Mouse (Mus musculus) layer of hippocampus, postnatal 36 days (tissue): ENCODE data around the gene Scarb2. TPM values are rescaled to one million over a fixed set of nuclear protein-coding genes. Genes with fewer than 3 reads are reported as not detected.
A peak's percentile ranks its signal among the peaks of the same experiment; 100 is the strongest.
"Not testable (repeated sequence)": the region's sequence is repeated elsewhere in the genome, so short reads cannot be mapped to it uniquely, and the experiment has no call there.

Experiments used
- DNase-seq, 2 experiments: peaks; one replicate each; pipeline ENCODE4 v3.0.0; 2022
- total RNA-seq, 2 experiments: library from RNA; stranded (reverse); gene quantifications; 2 replicates each; pipeline ENCODE4 v1.2.3; 2021

The Scarb2 gene
- 10 to 100 TPM; 88.8 to 90.7 TPM for total RNA-seq

DNA sequence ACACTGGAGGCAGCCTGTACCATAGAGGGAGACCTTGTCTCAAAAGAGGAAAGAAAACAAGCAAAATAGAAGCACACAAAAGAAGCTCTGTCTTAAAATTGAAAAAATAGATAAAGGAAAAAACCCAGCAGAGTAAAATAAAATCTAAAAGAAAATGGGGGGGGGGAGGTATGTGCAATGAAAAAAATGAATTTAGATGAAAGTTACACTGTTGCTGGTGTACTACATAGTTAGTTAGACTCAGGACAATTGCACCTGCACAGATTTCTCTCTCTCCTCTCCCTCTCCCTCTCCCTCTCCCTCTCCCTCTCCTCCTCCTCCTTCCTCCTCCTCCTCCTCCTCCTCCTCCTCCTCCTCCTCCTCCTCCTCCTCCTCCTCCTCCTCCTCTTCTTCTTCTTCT, at the start of gene Scarb2:
Gene Scarb2 (minus strand): TSS at position 101 of the 400 bp plus-strand sequence.
- DNase-seq, result no peak

DNA sequence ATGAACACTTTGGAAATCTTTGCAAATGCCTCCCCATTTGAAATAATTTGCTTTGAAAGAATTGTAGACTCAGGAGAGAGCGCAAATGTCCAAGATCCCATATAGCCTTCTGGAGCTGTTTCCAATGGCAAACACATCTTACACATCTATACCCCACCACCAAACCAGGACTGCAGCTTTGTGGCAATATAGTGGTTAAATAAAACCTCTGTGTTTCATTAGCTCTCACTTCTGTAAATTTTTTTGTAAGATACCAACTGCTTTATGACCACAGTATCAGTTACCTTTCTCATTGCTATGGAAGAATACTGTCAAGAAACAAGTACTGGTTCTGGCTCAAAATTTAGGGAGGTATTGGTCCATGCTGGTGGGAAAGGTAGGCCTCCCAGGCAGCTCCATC, 49.3 kb upstream of the Scarb2 start:
- no peak for DNase-seq

DNA sequence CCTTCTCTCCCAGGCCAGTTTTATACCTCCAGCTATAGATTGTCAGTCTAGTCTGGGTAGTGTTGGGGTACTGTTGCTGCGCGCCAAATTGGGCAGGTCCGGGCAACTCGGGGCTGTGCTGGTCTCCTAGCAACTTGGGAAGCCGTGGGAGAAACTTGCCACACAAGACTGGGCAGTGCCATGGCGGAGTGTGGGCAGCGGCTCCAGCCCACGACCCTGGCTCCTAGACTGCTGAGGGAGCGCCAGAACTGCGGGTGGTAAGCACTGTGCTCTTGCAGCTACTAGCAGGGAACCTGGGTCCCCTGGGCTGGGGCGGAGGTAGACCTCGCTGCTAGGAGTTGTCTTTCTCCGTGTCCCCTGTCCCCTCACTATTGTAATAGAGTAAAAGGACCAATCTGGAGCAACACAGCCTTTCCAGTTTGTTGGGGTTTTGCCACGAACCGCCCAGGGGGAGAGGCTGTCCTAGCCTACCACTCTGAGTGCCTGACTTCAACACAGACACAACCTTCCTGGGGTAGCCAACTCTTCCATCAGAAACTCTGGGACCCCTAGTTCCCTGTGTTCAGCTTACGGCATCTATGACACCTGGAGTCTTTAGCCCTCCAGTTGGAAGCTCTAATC, 48.4 kb upstream of the Scarb2 start, which contains the start of gene Fam47e:
Gene Fam47e (plus strand): TSS at position 179 of the 621 bp plus-strand sequence.
- peak; percentile 18 to 24 for DNase-seq

DNA sequence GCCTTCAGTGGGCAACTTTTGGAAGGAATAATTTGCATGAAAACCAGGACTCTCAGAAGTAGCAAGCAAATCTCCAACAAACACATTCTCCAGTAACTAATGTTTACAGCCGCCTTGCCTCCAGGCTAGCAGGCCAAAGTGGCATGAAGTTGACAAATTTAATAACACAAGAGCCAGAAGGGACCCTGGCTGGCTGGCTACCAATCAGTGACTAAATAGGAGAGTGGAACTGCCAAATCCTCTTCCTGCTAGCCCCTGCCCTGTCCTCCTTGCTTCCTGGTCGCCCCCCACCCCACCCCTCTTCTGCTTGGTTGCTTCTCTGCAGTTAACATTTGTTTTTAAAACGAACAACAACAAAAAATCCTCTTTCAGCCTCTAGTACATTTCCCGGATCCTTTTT, 47.8 kb upstream of the Scarb2 start:
- no peak for DNase-seq

DNA sequence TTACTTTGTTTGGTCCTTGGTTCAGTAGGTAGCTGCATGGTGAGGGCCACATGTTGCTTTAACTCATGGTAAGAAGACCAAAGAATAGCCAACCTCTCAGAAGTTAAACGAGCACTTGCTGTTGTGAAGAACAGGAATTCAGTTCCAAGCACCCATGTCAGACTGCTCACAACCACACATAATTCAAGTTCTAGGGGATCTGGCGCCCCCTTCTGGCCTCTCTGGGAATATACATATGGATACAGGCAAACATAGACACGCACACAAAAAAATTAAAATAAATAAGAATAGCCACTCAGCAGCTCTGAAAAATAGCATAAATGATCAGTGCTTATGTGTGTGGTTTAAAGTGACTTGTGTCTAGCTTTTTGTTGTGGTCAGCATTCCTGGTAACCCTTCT, 47.3 kb upstream of the Scarb2 start:
- DNase-seq, result no peak

DNA sequence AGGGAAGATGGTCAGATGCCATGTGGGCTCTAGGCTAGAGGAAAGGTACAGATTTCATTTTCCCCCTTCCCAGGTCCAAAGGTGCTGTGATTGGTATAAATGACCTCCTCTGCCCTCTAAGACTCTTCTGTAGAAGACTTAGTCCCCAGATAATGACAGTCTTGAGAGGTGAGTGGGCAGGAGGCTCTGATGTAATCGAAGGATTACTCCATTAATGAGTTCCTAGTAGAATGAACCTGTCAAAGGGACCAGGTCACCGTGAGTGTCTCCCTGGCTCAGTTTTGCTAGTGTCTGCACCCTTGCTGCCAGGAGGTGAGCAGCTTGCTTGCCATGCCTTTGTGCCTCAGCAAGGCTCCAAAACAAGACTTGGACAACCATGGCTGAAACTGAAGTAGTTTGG, 46.0 kb upstream of the Scarb2 start:
- DNase-seq, result no peak

DNA sequence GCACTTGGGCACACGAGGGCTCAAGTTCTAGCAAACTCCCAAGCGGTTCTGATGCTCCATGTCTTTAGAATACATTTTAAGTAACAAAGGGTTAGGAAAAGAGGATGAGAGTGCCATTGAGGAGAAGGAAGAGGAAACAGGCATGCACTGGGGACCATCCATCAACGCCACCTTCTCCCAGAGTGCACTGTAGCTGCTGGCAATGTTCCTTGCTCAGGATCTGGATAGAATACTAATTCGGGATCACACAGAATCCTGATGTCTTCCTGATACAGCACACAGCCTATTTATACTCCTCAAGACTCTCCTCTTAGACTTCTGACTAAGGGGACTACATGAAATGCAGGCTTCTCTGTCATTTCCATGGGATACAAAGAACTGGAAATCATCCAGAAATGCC, 33.1 kb upstream of the Scarb2 start:
- no peak for DNase-seq

DNA sequence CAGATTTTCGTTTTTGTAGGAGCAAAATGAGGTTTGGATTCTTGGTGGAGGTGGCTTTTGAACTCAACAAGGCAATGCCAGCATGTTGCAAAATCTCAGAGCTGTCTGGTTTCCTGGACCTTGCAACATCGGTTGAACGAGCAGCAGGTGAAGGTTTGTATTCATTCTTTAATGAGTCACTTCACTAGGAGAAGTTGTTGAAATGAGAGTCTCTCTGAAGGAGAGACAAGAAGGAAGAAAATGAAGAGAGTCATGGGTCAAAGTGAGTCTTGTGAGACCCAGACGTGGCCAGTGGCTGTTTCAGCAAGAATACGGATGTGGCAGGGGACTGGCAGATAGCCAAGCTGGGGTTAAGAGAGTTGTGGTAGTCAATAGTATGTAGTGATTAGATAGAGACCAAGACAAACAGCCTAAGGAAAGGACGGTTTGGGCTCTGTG, 18.2 kb upstream of the Scarb2 start:
- no peak for DNase-seq

DNA sequence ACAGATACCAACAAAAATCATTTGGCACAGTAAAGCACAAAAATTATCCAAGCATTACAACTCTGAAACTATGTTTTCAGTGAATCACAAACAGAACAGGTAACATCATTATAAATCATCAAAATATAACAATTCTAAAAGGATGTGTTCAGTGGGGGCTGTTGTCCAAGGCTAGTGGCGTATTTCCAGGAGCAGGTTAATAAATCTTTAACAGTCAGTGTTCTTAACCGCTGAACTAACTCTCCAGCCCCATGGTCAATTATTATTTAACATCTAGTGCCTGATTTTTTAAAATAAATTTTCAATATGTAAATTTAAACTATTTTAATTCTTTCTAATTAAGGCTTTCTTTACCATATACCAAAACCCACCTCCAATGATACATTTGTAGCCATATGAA, 14.5 kb upstream of the Scarb2 start:
- not testable (repeated sequence) for DNase-seq

DNA sequence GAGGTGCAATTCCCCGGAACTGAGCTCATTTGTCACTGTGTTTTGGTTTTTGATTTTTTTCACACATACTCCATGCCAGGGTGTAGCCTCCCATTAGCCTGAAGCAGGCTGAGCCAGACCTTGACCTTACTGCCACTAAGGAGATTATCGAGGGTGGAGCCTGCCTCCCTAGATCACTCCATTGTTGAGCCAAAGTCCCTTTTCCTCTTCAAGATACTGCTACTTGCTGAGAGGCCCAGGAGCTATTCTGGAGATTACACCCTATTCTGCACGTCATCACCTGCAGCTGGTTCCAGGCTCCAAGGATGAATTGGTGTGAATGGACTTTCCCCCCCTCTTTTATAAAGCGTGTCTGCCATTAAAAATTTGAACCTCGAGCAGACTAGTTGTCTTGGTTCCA, 5.4 kb upstream of the Scarb2 start:
- no peak for DNase-seq

DNA sequence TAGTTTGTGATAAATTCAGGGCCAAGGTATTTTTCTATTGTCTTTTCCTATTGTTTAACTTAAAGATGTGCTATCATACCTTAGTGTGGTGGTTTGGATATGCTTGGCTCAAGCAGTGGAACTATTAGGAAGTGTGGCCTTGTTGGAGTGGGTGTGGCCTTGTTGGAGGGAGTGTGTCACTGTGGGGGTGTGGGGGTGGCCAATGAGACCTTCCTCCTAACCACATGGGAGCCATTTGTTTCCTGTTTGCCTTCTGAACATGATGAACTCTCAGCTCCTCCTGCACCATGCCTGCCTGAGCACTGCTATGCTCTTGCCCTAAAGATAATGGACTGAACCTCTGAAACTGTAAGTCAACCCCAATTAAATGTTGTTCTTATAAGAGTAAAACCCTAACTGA, 4.6 kb upstream of the Scarb2 start:
- DNase-seq, result no peak

DNA sequence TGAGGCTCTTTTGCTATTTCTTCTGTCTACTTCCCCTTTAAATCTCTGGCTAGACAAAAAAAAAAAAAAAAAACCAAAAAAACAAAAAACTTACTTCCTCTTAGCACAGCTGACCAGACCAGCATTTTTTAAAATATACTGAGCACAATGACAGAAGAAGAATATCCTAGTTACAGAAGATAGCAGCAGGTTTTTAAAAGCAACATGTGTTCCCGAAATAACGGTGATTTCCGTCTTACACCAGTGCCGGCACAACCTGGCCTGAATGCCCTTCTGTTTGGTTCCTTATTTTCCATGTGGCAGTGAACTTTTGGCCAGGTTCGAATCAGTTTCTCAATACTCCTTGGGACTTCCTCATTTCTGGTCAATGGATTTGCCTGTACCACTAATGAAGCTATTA, 2.2 kb upstream of the Scarb2 start:
- no peak for DNase-seq

DNA sequence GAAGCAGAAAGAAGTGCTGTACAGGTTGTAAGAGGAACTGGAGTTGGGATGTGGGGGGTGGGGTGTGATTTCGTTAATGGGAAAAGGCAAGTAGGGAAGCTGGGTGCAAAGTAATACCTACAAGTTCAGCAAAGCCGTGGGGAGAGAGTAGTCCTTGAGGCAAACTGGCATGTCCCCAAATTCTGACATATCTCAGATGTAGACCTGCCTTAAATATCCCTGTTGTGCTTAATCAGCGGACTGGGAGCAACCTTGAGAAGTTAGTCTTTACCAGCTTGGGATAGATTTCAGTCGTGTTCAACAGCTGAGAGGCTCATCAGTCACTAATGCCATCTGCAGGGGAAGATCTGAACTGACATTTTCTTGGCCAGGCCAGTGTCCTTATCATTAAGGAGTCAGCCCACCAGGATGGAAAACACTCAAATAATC, 318 bp downstream of the Scarb2 start:
- DNase-seq, result no peak

DNA sequence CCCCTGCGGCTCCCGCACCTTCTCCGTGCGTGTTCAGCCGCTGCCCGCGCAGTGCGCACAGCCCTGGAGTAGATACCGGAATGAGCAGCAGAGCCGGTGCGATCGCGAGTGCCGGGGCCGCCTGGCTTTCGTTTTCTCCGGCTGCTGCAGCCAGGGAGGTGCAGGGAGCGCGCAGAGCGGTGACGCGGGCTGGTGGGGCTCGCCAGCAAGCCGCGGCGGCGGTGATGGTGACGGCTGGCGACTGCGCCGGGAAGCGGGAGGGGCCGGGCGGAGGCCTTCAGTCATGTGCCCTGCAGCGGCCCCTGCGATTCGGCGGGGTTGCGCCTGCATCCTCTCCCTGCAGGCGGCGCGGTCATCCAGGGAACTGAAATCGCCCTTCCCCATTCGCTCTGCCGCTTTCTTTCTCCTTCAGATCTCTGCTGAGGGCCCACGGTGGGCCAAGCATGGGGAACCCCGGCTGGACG, 1.2 kb downstream of the Scarb2 start:
- peak; percentile 96 to 97 for DNase-seq

DNA sequence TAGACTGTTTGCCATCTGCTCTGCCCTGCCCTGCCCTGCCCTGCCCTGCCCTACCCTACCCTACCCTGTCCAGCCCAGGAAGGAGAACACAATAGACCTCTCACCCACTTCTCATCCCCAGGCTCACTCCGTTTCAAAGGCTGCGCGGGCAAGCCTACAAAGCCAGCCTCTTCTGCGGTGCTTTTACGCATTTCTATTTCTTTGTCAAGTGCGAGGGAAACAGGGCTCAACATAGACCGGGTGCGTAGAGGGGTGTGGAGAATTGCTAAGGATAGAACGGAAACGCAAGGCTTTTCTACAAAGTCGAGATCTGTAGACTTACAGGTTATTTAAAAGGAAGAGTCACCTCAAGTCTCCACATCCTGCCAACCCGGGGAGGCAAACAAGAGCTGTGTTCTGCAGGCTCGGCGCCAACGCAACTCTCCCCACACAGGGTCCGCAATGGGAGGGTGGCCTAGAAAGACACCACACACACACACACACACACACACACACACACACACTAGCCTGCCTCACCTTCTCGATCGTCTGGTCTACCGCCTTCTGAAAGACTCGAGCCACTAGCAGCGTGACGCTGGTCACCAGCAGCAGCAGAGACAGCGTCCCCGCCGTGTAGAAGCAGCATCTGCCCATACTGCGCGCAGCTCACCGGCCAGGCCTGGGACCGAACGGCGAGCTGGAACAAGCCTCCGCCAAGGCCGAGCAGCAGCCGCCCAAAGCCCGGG, 1.8 kb downstream of the Scarb2 start:
- DNase-seq, result peak; percentile 30 to 39

DNA sequence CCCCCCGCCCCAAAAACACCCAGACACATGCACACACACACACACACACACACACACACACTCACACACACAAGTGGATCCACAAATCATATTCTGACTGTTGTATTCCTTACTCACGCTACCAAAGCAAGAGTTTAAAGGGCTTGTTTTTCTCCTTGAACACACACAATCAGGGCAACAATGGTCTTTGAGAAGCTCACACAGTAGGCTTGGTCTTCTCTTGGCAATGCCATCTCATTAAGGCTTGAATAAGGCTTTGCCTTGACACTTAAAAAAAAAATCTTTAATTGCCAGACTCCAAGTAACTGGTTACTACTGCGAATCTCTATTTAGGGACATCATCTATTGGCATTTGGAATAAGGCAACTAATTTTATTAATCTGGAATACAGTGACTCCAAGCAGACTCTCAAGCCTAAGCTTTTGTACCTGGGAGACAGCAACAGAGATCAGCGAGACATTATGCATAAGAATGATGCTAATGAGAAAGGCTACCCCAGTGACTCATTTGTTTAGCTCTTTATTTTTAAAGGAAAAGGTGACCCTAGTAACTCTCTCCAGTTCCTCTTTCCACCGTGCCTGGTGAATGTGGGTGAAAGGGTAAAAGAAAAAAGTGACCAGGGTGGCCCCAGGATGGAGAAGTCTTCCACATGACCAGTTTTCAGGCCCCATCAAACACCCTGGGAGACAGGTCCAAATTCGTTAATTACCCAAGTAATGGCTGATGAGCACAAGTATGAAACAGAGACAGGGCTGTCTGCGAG, 2.6 kb downstream of the Scarb2 start:
- DNase-seq, result no peak

DNA sequence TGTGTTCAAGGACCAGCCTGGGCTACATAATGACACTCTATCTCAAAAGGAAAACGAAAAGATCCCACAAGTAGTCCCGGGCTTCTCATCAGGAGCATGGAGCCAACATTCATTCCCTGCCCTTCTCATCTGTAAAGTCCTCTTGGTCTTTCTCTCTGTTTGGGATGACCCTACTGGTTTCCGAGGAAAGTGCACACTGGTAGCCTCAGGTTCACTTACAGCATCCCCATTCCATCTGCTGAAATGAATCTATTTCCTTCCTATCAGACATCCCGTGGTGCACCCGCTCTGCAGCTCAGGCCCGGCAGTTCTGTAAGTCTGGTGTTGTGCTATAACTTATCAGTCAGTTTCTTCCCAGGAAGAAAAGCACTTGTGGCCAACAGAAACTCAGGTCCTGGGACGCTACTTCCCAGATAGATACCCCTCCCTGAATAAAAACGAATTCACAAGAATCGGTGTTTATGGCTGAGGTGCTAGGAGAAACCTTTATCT, 3.2 kb downstream of the Scarb2 start:
- DNase-seq, result no peak

DNA sequence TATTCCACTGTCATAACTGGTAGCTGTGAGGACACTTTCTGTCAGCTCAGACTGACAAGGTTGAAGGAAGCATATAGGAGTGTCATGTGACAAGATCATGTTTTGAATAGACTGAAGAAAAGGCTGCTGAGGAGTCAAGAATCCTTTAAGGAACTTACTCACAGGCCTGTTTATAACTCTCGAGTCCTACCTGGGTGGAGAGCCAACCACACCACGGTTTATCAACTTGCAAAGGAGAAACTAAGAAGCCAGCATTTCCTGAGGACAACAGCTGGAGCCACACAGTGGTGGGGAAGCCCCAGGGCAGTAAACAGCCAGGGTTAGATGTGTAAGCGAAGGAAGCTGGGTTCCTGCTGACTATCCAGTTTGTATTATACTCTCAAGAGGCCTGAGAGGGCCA, 7.3 kb downstream of the Scarb2 start:
- DNase-seq, result no peak

DNA sequence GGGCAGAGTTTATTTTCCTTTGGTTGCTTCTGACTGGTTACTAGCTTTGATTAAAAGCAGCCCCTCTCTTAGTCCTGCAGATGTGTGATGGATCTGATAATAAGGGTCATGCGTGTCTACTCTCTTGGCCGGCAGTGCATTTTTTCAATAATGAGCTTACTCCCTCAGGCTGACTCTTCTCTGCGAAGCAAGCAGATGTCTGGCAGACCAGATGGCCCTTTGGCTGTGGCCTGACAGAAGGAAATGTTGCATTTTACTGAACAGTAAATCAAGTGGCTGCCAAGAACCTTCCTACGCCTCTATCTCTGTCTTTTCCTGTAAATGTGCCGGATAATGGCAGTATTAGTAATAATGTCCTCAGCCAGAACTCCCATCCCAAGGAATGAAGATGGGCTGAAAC, 8.0 kb downstream of the Scarb2 start:
- DNase-seq, result peak; percentile 47 to 59

DNA sequence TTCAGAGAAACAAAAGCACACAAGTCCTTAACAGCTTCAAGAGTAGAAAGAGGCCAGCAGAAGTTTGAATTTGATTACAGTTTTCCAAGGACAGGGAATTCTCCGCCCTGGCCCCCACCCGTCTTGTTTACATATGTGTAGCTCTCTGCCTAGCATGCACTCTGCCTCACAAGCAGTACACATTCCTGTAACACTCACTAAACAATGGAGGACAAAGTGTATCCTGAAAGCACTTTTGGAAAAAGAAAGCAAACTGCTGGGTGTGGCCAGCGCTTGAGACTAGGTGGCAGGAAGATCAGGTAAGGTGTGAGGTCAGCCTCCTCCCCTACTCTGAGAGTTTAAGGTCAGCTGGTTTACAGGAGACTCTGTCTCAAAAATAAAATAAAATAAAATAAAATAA, 8.4 kb downstream of the Scarb2 start:
- no peak for DNase-seq

DNA sequence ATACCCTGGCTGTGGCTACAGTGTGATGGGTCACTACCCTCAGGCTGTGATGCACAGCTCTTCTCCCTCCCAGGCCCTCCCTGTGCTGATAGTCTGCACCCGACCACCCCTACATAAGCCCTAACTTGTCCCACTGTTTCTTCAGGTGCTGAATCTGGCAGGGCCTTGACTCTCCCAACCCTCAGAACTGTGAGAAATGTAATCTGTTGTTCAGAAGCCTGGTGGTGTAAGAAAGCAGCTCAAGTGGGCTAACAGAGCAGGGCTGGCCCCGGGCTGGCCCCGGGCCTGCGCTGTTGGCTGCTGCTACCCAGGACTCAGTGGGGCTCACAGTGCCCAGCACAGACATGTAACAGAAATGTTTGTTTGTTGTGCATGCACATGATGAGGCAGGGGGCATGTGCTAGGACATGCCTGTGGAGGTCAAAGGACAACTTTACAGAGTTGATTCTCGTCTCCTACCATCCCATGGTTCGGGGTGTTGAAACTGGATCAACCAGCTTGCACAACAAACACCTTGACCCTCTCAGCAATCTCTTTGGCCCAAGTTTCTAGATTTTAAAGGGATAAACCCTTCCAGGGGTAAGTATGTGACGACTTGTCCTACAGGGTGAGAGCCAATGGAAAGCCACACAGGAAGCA, 10.7 kb downstream of the Scarb2 start:
- no peak for DNase-seq

DNA sequence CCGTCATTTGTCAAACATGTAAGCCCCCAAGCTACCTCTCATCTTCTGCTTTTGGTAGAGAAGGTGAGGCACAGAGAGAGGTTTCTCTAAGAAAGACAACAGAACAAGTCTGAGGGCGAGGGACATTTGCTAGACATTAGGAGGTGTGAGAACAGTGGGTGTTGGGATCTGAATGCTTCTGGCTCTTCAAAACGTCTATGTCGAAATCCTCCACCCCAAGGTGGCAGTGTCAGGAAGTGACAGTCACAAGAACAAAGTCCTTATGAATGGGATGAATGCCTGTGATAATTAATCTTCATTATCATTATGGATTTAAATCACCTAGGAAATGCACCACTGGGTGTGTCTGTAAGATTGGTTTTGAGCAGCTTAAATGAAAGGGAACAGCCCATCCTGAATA, 11.3 kb downstream of the Scarb2 start:
- DNase-seq, result no peak

DNA sequence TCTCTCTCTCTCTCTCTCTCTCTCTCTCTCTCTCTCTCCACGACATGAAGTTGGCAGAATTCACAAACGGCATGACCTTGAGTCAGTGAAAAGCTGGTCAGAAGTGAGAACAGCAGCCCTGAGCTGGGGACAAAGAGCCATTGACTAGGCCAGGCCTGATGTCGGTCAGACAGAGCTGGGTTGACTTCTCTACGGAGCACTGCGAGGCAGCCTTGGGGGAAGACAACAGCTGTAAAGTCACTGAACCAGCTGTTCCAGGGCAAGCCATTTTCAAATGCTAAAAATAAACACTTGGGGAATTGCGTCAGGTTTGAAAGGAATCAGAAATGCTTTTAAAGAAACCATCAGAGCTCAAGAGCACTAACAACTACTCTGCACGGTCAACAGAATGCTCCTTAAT, 13.2 kb downstream of the Scarb2 start:
- no peak for DNase-seq
